Mouse (Mus musculus): ENCODE data around the gene Nr5a2. TPM values are rescaled to one million over a fixed set of nuclear protein-coding genes. Genes with fewer than 3 reads are reported as not detected.
A peak's percentile ranks its signal among the peaks of the same experiment; 100 is the strongest.

Gene Nr5a2
- polyA plus RNA-seq, 1 experiment from 2014 or later: 0.28 TPM

DNA sequence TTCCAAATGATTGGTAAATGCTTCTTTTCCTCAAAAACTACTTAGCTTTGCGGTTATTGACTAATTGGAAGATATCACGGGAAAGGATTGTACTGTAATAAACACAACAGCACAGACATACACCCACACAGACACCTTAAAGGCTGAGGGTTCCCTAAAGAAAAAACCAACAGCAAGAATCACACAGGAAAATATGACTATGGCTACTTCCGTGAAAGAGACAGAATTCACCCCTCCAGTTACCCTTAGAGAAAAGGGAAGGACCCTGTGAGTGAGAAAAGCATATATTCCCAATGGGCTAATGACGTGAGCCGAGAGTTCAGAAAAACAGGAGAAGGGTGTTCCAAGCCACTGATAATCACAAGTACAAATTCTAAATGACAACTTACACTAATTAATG lies 92.0 kb downstream of the Nr5a2 start:
- DNase-seq (ENCODE audit: low spot score) (no peak), ATAC-seq (ENCODE audit: insufficient number of reproducible peaks, low FRiP score, low TSS enrichment, low read depth) (no peak)
- Histone ChIP-seq H3K9me3 (ENCODE audit: control insufficient read depth, low read length) (no peaks in the 10 kb centered on the region), H3K36me3 (ENCODE audit: control insufficient read depth, insufficient read depth, low read length) (no peaks in the 10 kb centered on the region), H3K4me1 (ENCODE audit: control insufficient read depth, insufficient read depth, low read length) (no peaks in the 10 kb centered on the region), H3K4me3 (ENCODE audit: low read depth, low read length) (no peak overlapping the region), H3K27me3 (ENCODE audit: control insufficient read depth, insufficient read depth, low read length) (no peaks in the 10 kb centered on the region), H3K27ac (replicated peaks; ENCODE audit: low read depth, low read length) (no peak overlapping the region), H3K9ac (ENCODE audit: low read length) (no peak overlapping the region), H3K4me2 (ENCODE audit: low read depth, severe bottlenecking) (no peak overlapping the region)
- 87% methylated on average over 5 of the region's 5 CpGs for WGBS

DNA sequence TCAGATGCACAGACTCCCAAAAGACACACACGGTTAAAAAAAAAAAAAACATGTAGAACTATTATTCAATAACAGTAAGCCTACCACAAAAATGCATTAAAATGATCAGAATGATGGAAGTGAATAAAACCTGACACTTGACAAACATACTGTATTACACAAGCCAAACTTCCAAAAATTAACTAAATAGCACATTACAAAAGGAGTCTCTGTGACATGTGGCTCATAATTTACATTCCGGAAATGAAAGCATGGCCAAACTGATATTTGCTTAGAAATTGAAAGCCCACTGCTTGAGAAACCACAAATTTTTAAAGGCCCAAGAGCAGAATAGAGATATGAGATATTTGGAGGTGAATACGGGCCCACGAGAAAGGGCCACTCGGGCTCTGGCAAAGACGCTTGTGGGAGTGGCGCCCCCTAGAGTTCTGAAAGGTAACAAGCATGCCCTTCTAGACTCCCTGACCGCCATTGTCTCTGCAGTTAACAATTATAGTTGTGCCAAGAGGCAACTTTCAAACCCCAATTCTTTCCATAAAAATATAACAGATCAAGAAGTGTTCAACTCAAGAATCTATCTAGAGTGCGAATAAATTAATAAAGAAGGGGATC lies 93.7 kb downstream of the Nr5a2 start:
- ATAC-seq (ENCODE audit: insufficient number of reproducible peaks, low FRiP score, low TSS enrichment, low read depth) (no peak), DNase-seq (ENCODE audit: low spot score) (no peak)
- Histone ChIP-seq H3K4me3 (ENCODE audit: low read depth, low read length) (no peak overlapping the region), H3K4me2 (ENCODE audit: low read depth, severe bottlenecking) (no peak overlapping the region), H3K27ac (replicated peaks; ENCODE audit: low read depth, low read length) (no peak overlapping the region), H3K9ac (ENCODE audit: low read length) (no peak overlapping the region), H3K27me3 (ENCODE audit: control insufficient read depth, insufficient read depth, low read length) (no peaks in the 10 kb centered on the region), H3K4me1 (ENCODE audit: control insufficient read depth, insufficient read depth, low read length) (no peaks in the 10 kb centered on the region), H3K36me3 (ENCODE audit: control insufficient read depth, insufficient read depth, low read length) (no peaks in the 10 kb centered on the region), H3K9me3 (ENCODE audit: control insufficient read depth, low read length) (no peaks in the 10 kb centered on the region)
- 83% methylated on average over 9 of the region's 9 CpGs for WGBS

DNA sequence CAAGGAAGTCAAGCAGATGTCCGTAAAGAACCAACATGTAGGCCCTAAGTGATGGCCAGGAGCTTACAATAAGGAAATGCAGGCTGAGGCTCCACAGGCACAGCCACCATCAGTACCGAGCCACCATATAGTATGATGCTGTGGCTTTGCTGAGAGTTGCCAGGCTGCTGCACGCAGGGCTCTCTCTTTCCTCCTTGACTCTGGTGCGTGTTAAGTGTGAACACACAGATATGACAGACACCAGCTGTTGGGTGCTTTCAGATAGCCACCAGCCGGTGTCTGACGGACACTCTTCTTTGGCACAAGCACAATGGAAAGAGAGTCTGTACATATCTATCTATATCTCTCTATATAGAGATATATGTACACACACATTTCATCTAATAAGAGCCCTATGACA lies 97.0 kb downstream of the Nr5a2 start:
- 93% methylated on average over 6 of the region's 6 CpGs for WGBS

DNA sequence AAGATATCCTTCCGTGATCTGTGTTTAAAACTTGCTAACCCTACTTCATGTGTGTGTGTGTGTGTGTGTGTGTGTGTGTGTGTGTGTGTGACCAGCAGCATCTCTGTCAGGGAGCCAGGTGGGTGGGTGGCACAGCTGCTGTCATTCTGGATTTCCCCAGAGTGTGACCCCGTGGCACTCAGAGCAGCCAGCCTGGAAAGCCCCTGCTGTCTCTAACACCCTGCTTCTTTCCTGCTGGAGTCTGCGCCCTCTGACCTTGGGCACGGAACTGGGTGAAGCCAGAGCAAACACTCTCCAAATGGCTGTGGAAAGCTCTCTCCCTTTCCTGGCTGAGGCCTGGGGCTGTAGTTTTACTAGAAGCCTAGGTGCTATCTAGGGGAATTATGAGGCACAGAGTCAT lies 100.8 kb downstream of the Nr5a2 start:
- no peak for ATAC-seq (ENCODE audit: insufficient number of reproducible peaks, low FRiP score, low TSS enrichment, low read depth)
- Histone ChIP-seq H3K36me3 (ENCODE audit: control insufficient read depth, insufficient read depth, low read length) (no peaks in the 10 kb centered on the region), H3K4me3 (ENCODE audit: low read depth, low read length) (no peak overlapping the region), H3K4me2 (ENCODE audit: low read depth, severe bottlenecking) (no peak overlapping the region), H3K9ac (ENCODE audit: low read length) (no peak overlapping the region), H3K27me3 (ENCODE audit: control insufficient read depth, insufficient read depth, low read length) (no peaks in the 10 kb centered on the region), H3K27ac (replicated peaks; ENCODE audit: low read depth, low read length) (no peak overlapping the region), H3K4me1 (ENCODE audit: control insufficient read depth, insufficient read depth, low read length) (peaks cover 5% of the 10 kb centered on the region), H3K9me3 (ENCODE audit: control insufficient read depth, low read length) (no peaks in the 10 kb centered on the region; the same call in 1 of the 2 replicates)
- peak; percentile 31 for DNase-seq (ENCODE audit: low spot score)
- WGBS: 32% methylated on average over 4 of the region's 4 CpGs

More for the DNA sequence above, 97.0 kb downstream of the Nr5a2 start:
- Histone ChIP-seq H3K27me3 (ENCODE audit: control insufficient read depth, insufficient read depth, low read length) (no peaks in the 10 kb centered on the region), H3K9me3 (ENCODE audit: control insufficient read depth, low read length) (no peaks in the 10 kb centered on the region), H3K36me3 (ENCODE audit: control insufficient read depth, insufficient read depth, low read length) (no peaks in the 10 kb centered on the region), H3K4me3 (ENCODE audit: low read depth, low read length) (no peak overlapping the region), H3K4me2 (ENCODE audit: low read depth, severe bottlenecking) (no peak overlapping the region), H3K9ac (ENCODE audit: low read length) (no peak overlapping the region), H3K27ac (replicated peaks; ENCODE audit: low read depth, low read length) (no peak overlapping the region), H3K4me1 (ENCODE audit: control insufficient read depth, insufficient read depth, low read length) (peaks cover 5% of the 10 kb centered on the region)
- DNase-seq (ENCODE audit: low spot score) (no peak), ATAC-seq (ENCODE audit: insufficient number of reproducible peaks, low FRiP score, low TSS enrichment, low read depth) (no peak)

DNA sequence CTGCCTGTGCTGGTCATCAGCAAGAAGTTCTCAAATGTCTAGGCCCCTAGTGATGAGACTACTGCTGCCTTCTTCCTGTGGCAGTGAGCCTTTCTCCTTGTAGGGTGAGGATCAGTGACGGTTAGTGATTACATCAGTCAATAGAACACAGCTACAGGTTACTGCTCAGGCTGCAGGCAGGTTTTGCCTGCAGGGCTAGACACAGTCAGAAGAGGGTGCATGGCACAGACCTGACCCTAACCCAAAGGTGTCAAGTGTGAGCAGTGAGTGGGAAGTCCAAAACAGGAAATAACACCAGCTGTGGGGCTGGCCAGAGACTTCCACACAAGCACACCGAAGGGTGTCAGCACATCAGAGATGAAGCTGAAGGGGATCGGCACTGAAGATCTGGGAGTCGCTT lies 101.5 kb downstream of the Nr5a2 start:
- ATAC-seq (ENCODE audit: insufficient number of reproducible peaks, low FRiP score, low TSS enrichment, low read depth) (no peak), DNase-seq (ENCODE audit: low spot score) (no peak)
- no peaks in the 10 kb centered on the region for H3K27me3 ChIP-seq (ENCODE audit: control insufficient read depth, insufficient read depth, low read length)
- H3K27ac ChIP-seq (replicated peaks; ENCODE audit: low read depth, low read length): no peak overlapping the region
- no peaks in the 10 kb centered on the region for H3K36me3 ChIP-seq (ENCODE audit: control insufficient read depth, insufficient read depth, low read length)
- no peak overlapping the region for H3K9ac ChIP-seq (ENCODE audit: low read length)
- WGBS: 57% methylated on average over 4 of the region's 4 CpGs
- peaks cover 5% of the 10 kb centered on the region for H3K4me1 ChIP-seq (ENCODE audit: control insufficient read depth, insufficient read depth, low read length)
- no peak overlapping the region for H3K4me2 ChIP-seq (ENCODE audit: low read depth, severe bottlenecking)
- H3K4me3 ChIP-seq (ENCODE audit: low read depth, low read length): no peak overlapping the region
- H3K9me3 ChIP-seq (ENCODE audit: control insufficient read depth, low read length): no peaks in the 10 kb centered on the region; the same call in 1 of the 2 replicates

DNA sequence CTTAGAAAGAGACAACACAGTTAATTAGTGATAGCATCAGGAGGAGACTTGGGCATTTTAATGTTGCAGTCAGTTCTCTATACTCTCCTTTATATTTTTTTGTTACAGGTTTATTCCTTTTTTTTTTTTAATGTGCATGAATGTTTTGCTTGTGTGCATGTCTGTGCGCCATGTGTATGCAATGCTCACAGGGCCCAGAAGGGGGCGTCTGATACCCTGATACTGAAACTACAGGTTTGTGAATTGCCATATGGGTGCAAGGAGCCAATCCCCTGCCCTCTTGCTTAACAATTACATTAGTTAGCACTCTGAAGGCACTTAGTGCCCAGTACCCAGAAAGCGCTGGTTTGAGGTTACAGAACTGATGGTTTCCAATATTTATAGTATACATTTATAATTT lies 104.1 kb downstream of the Nr5a2 start:
- ATAC-seq (ENCODE audit: insufficient number of reproducible peaks, low FRiP score, low TSS enrichment, low read depth): no peak
- Histone ChIP-seq H3K36me3 (ENCODE audit: control insufficient read depth, insufficient read depth, low read length) (no peaks in the 10 kb centered on the region), H3K27me3 (ENCODE audit: control insufficient read depth, insufficient read depth, low read length) (no peaks in the 10 kb centered on the region), H3K4me1 (ENCODE audit: control insufficient read depth, insufficient read depth, low read length) (peaks cover 5% of the 10 kb centered on the region), H3K4me2 (ENCODE audit: low read depth, severe bottlenecking) (no peak overlapping the region), H3K9ac (ENCODE audit: low read length) (no peak overlapping the region), H3K27ac (replicated peaks; ENCODE audit: low read depth, low read length) (no peak overlapping the region), H3K9me3 (ENCODE audit: control insufficient read depth, low read length) (no peaks in the 10 kb centered on the region; the same call in 1 of the 2 replicates), H3K4me3 (ENCODE audit: low read depth, low read length) (no peak overlapping the region)
- no peak for DNase-seq (ENCODE audit: low spot score)
- WGBS: 86% methylated on average over 3 of the region's 3 CpGs

DNA sequence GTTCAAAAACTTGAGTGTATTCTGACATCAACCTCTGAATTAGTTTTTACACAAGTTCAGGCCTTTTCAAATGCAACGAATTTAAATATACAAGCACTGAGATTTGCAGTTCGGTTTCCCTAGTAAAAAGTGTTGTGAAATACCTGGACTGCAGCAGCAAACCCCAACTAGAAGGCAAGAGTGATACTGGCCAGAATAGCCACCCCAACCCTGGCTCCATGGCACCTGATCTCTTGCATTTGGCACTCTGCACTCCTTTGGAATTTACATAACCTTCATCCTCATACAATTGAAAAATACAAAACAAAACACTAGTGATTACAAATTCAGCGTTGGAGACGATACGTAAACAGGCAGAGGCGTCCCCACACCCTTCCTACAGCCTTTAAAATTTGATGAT lies 111.5 kb downstream of the Nr5a2 start:
- Histone ChIP-seq H3K4me3 (ENCODE audit: low read depth, low read length) (no peak overlapping the region), H3K27me3 (ENCODE audit: control insufficient read depth, insufficient read depth, low read length) (no peaks in the 10 kb centered on the region), H3K36me3 (ENCODE audit: control insufficient read depth, insufficient read depth, low read length) (no peaks in the 10 kb centered on the region), H3K9ac (ENCODE audit: low read length) (no peak overlapping the region), H3K4me2 (ENCODE audit: low read depth, severe bottlenecking) (no peak overlapping the region), H3K9me3 (ENCODE audit: control insufficient read depth, low read length) (no peaks in the 10 kb centered on the region), H3K27ac (replicated peaks; ENCODE audit: low read depth, low read length) (no peak overlapping the region), H3K4me1 (ENCODE audit: control insufficient read depth, insufficient read depth, low read length) (no peaks in the 10 kb centered on the region)
- 82% methylated on average over 6 of the region's 6 CpGs for WGBS
- ATAC-seq (ENCODE audit: insufficient number of reproducible peaks, low FRiP score, low TSS enrichment, low read depth) (no peak), DNase-seq (ENCODE audit: low spot score) (no peak)

DNA sequence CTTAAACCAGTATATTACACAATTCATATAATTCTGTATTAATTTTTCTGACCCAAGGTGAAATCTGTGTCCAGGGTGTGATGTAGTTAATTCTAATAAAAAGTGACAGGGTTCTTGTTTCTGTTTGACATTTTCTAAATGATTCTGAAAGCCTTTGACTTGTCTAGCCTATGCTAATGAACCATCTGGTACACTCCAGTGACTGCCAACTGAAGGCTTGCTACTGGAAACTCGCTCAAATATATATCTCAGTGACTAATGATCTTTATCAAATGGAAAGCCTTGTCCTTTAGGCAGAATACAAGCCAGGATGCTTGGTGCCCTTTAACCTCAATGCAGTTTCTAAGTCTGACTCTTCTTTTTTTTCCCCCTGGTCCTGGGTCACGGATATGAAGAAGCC lies 114.2 kb downstream of the Nr5a2 start:
- Histone ChIP-seq H3K4me1 (ENCODE audit: control insufficient read depth, insufficient read depth, low read length) (no peaks in the 10 kb centered on the region), H3K4me2 (ENCODE audit: low read depth, severe bottlenecking) (no peak overlapping the region), H3K9me3 (ENCODE audit: control insufficient read depth, low read length) (no peaks in the 10 kb centered on the region), H3K9ac (ENCODE audit: low read length) (no peak overlapping the region), H3K27ac (replicated peaks; ENCODE audit: low read depth, low read length) (no peak overlapping the region), H3K27me3 (ENCODE audit: control insufficient read depth, insufficient read depth, low read length) (no peaks in the 10 kb centered on the region), H3K4me3 (ENCODE audit: low read depth, low read length) (no peak overlapping the region), H3K36me3 (ENCODE audit: control insufficient read depth, insufficient read depth, low read length) (no peaks in the 10 kb centered on the region)
- 78% methylated on average over 2 of the region's 2 CpGs for WGBS
- DNase-seq (ENCODE audit: low spot score) (no peak), ATAC-seq (ENCODE audit: insufficient number of reproducible peaks, low FRiP score, low TSS enrichment, low read depth) (no peak)

DNA sequence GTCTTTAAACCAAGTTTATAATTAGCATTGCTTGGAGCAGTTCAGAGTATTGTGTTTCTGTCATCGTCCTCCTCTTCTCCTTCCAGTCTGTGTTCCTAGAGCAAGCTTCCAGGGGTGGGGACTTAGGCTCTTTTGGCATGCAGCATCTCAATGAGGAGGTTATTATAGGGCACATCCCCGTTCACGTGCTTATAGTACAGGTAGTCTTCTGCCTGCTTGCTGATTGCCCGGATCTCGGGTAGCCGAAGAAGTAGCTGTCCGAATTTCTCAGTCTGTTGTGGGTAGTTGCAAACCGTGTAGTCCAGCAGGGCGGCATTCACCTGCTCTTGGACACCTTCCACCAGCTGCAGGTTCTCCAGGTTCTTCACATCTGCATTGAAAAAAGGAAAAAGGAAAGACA lies 114.9 kb downstream of the Nr5a2 start:
- no peak for DNase-seq (ENCODE audit: low spot score)
- no peaks in the 10 kb centered on the region for H3K36me3 ChIP-seq (ENCODE audit: control insufficient read depth, insufficient read depth, low read length)
- H3K4me3 ChIP-seq (ENCODE audit: low read depth, low read length): no peak overlapping the region
- no peak overlapping the region for H3K4me2 ChIP-seq (ENCODE audit: low read depth, severe bottlenecking)
- WGBS: 89% methylated on average over 9 of the region's 9 CpGs
- no peak overlapping the region for H3K27ac ChIP-seq (replicated peaks; ENCODE audit: low read depth, low read length)
- ATAC-seq (ENCODE audit: insufficient number of reproducible peaks, low FRiP score, low TSS enrichment, low read depth): no peak
- no peaks in the 10 kb centered on the region for H3K27me3 ChIP-seq (ENCODE audit: control insufficient read depth, insufficient read depth, low read length)
- no peaks in the 10 kb centered on the region for H3K9me3 ChIP-seq (ENCODE audit: control insufficient read depth, low read length)
- H3K4me1 ChIP-seq (ENCODE audit: control insufficient read depth, insufficient read depth, low read length): no peaks in the 10 kb centered on the region
- H3K9ac ChIP-seq (ENCODE audit: low read length): no peak overlapping the region

Data from limb, embryonic 11.5 days (tissue).